Mouse (Mus musculus) urinary bladder, postnatal 36 days (tissue): ENCODE data around the gene Etl4.
"Not testable (repeated sequence)": the region's sequence is repeated elsewhere in the genome, so short reads cannot be mapped to it uniquely, and the experiment has no call there.

Source experiments
- DNase-seq, 2 experiments: peaks; one replicate each; pipeline ENCODE4 v3.0.0; 2022; ENCODE audit warnings: low spot score in 2 of 2, mixed read lengths in 1 of 2

The Etl4 gene

DNA sequence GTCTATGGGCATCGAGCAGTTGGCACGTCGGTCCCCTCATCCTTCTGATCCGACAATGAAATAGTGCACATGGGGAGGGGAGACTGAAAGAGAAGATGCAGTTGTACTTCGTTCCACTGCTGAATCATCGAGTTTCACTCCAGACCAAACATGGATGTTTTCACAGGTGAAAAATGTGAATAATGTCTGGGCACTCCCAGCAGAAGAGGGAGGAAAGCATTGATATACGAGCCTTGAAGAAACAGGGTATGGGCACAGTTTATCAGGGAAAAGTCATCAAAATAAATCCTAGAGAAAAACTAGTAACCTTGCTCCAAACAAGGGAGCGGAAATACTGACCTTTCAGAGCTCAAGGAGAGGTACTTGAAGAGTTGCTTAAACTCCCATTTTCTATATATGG lies 744.5 kb downstream of the Etl4 start:
- no peak for DNase-seq

GRCm38 (mm10) chr2:20654598-20655340 lies 745.2 kb downstream of the Etl4 start:
- DNase-seq = no peak

- DNase-seq = no peak
Measured at GRCm38 (mm10) chr2:20655341-20655612, 745.7 kb downstream of the Etl4 start.

GRCm38 (mm10) chr2:20657856-20658255 lies 748.3 kb downstream of the Etl4 start:
- DNase-seq = no peak

DNA sequence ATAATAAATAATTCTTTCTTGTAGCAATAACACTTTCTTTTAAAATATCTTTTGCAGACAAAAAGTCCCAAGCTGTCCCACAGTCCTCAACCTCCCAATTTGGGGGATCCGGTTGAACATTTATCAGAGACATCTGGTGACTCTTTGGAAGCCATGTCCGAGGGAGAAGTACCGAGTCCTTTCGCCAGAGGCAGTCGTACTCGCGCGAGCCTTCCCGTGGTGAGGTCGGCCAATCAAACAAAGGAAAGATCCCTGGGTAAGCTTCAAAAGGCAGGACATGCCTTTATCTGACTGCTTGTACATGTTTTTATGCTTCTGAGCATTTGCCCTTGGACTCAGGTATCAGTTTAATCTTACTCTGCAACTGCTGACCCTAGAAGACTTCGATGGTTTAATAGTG lies 752.3 kb downstream of the Etl4 start:
- DNase-seq = no peak

DNA sequence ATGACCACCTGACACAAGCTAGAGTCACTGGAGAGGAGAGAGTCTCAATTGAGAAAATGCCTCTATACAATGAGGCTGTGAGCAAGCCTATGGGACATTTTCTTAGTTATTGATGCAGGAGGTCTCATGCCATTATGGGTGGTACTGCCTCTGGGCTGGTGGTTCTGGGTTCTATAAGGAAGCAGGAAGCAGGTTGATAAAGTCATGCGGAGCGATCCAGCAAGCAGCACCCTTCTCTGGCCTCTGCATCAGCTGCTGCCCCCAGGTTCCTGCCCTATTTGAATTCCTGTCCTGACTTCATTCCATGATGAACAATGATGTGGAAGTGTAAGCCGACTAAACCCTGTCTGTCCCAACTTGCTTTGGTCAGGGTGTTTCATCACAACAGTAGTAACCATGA lies 753.1 kb downstream of the Etl4 start:
- DNase-seq = no peak

GRCm38 (mm10) chr2:20665309-20665971 lies 755.9 kb downstream of the Etl4 start:
- DNase-seq = no peak

GRCm38 (mm10) chr2:20666051-20666478 lies 756.5 kb downstream of the Etl4 start:
- peak; percentile 17 to 33 for DNase-seq

GRCm38 (mm10) chr2:20667876-20668275 lies 758.3 kb downstream of the Etl4 start:
- DNase-seq = no peak

DNA sequence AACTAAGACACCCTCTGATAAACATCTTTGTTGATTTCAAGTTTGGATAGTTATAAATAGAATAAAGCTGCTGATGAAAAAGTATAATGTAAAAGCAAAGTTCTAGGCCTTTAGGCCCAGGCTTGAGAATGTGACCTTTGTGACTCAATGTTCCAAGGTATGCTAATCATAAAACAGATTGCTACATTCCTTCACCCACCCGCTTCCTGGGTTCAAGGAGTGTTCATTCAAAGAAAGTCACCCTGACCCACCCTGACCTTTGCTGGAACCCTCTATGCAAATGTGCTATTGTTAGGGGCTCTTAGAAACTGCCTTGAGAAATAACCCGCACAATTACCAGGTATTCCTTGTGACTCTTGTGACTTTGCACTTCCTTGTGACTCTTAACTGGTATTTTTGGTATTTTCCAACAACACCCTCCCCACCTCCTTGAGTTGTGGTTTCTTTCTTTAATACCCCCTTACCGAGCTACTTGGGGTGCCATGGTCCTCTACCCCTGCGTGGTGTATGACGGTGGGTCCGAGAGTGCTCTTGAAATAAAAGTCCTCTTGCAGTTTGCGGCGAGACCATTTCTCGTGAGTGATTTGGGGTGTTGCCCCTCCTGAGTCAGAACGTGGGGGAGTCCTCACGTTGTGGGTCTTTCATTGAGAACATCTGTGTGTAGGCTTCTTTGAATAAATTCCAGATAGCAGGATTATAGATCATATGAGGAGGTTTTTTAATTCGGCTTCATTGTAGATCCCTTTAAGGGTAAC lies 758.9 kb downstream of the Etl4 start:
- DNase-seq = not testable (repeated sequence)

GRCm38 (mm10) chr2:20669367-20669766 lies 759.8 kb downstream of the Etl4 start:
- no peak for DNase-seq

GRCm38 (mm10) chr2:20671546-20672255 lies 762.1 kb downstream of the Etl4 start:
- no peak for DNase-seq

GRCm38 (mm10) chr2:20672281-20672680 lies 762.7 kb downstream of the Etl4 start:
- no peak for DNase-seq

- peak; percentile 41 to 54 for DNase-seq
Measured at GRCm38 (mm10) chr2:20672803-20673603, 763.4 kb downstream of the Etl4 start.

DNA sequence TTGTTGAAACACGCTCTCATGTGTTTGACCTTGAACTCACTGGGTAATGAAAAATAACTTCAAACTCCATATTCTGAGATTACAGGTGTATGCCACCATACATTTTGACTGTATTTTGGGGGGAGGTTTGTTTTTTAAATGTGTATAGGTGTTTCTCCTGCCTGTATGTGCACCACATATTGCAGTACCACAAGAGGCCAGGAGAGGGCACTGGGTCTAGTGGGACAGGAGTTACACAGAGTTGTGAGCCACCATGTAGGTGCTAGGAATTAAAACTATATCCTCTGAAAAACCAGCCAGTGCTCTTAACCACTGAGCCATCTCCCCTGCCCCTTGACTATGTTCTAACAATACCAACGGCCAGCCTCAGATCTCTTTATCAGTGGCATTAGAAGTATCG lies 766.8 kb downstream of the Etl4 start:
- no peak for DNase-seq

DNA sequence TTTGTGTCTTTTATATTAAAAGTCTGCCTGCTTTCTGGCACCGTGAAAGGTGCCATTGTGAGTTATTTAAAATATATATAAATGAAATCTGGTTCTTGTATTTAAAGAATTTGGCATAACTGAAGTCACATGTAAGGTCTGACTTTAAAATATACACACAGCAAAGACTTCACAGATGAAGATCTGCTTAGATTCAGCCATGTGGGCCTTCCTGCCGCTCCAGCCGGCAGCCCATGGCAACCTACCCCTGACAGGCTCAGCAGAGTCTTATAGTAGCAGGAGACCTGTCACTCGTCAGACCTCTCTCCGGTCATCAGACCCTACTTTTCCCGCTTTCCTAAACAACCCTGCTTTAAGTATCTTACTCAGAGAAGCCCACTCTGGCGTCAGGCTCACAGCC lies 769.2 kb downstream of the Etl4 start:
- no peak for DNase-seq

DNA sequence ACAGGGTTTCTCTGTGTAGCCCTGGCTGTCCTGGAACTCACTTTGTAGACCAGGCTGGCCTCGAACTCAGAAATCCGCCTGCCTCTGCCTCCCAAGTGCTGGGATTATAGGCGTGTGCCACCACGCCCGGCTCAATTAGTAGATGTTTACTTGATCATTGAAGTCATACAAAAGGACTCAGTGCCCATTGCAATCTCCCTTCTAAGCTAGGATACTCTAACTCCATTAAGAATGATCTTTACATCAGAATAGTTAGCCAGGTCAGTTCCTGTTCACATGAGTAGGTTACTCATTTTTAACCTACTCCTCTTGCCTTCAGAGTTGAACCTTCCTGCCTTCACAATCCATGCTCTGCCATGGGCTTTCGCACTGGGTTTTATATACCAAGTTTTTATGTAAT lies 772.6 kb downstream of the Etl4 start:
- not testable (repeated sequence) for DNase-seq

DNA sequence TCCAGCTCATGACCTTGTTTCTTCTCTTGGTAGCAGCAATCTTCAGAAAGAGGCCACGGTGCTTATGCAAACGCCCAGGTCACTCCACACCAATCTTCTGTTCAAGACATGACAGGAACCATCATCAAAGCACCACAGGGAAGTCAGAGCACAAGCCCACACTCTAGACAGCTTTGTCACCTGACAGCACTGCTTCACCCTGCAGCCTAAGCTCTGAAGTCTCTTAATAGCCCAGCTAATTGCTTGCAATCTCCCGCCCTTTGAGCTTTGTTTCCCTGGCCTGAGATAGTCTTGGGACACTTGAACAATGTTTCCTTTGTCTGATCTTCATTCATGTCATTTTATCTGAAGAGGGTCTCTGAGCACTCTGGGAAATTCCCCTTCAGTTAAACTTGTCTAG lies 779.8 kb downstream of the Etl4 start:
- no peak for DNase-seq

GRCm38 (mm10) chr2:20692898-20693297 lies 783.3 kb downstream of the Etl4 start:
- no peak for DNase-seq

DNA sequence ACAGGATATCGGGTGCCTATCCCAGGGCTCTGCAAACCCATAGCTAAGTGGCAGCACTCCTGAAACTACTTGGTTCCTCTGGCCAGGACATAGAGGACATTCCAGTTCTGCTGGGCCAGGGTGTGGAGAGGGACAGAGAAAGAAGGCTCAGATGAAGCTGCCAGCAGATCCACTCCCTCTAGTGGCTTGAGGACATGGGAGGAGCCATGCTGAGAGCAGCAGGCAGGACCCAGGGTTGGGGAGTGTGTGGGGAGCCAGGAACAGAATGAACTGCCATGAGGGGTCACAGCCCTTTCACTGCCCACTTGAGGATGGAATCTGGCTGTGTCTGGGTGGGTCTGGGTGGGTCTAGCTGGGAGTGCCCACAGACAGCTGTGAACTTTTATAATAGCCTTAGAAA lies 784.2 kb downstream of the Etl4 start:
- DNase-seq = peak in 1 of 2 experiments; percentile 3

- DNase-seq = no peak
Measured at GRCm38 (mm10) chr2:20697719-20698118, 788.1 kb downstream of the Etl4 start.
